Mouse (Mus musculus): ENCODE results near the gene Ccdc151.

- TF ChIP-seq CTCF (IDR thresholded peaks at IDR 0.05; ENCODE audit: low read depth, low read length): no peak
- TF ChIP-seq POLR2A (IDR thresholded peaks at IDR 0.05; ENCODE audit: extremely low read depth, insufficient read depth, low read length): no peak
These were observed 8.6 kb upstream of the Ccdc151 start for GRCm38 (mm10) chr9:22011055-22011454.

Data from liver, adult 2 months (tissue).